Mouse (Mus musculus): ENCODE measurements around the gene Chchd10. TPM values are rescaled to one million over a fixed set of nuclear protein-coding genes. Genes with fewer than 3 reads are reported as not detected.
A peak's percentile ranks its signal among the peaks of the same experiment; 100 is the strongest.

Chchd10 gene
- total RNA-seq, 2 experiments from 2014 or later = 390 to 396 TPM

DNA sequence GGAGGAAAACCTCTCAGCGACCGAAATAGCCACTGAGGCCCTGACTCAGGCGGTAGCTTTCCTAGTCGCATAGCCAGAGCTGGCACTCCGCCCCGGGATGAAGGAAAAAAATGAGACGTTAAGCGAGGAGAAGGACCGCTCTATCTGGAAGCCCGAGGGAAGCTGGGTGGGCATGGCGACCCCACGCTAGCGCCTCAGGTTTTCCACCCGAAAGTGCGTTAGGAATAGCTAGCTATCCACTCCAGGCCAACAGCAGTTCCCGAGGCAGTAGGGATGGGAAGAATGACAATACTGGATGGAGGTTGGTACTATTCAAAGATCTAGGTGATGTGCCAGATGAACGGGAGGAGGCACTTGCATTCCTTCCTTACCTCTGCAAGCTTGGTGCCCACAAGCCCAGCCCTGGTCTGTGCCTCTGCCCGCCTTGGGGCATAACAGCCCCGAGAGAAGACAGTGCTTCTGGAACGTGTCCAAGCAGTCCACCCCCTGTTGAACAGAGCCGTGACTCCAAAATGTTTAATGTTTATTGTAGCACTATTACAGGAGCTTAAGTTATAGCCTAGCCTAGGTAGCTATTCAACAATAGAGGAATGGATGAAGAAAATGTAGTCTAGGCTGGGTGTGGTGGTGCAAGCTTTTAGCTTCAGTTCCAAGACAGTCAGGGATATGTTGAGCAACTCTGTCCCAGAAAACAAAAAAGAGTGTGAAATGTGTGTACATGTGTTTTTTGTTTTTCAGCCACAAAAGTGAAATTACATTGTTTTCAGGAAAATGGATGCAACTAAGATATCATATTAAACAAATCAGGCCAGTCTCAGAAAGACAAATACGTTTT, 11.0 kb upstream of the Chchd10 start:
- DNase-seq (ENCODE audit: low spot score in 2 of 2) = no peak

DNA sequence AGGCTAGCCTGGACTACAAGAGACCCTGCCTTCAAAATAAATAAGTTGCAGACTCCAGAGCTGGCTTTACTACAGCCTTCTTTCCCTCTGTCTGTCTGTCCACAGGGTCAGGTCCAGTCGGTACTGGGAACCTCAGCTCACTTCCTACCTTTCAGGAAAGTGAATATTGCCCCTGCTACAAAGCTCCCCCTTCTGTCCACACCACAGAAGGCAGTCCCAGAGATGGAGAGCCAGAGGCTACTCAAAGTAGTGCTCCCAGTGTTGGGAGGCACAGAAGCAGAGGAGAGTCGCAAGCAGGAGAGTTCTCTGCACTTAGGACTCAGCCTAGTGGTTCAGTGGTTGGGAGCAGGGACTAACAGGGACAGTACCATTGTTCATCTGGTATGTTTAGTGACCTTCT, 8.6 kb upstream of the Chchd10 start:
- DNase-seq (ENCODE audit: low spot score in 2 of 2) = no peak

DNA sequence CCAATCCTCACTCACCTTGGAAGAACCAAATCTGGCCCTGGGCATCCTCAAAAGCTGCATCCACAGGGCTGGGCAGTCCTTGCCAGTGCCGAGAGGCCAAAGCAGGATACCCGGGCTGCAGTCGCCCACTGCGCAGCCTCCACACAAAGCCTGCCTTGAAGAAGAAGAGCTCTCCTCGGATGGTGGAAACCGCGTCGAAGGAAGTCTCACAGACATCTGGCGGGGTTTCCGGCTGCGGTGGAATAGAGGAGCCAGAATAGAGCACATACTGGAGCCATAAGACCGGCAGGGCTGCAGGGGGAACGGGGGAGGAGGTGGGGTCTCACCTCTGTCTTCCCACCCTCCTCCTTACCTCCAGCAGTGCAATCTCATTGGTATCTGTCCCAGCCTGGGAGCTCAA, 6.5 kb upstream of the Chchd10 start:
- DNase-seq (ENCODE audit: low spot score in 2 of 2) = no peak

DNA sequence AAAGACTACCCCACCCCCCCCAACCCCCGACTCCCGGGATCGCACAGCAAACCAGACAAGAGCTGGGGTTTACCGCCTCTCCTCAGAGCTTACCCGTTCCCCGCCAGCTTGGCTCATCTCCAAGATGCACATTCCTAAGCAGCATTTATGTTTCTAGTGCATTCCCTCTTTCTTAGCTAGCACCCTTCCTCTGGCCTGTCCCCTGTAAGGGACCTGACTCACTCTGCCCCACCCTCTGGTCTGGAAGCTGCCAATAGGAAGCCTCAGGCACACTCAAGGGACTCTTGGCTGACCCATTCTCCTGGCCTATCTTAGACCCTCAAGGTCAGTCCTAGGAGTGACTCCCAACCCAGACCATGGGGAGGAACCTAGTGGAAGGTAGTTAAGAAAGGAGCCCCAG, 2.6 kb upstream of the Chchd10 start:
- DNase-seq (ENCODE audit: low spot score in 2 of 2) = no peak

- DNase-seq (ENCODE audit: low spot score in 2 of 2) = no peak
Measured at GRCm38 (mm10) chr10:75931311-75931710, 1.6 kb upstream of the Chchd10 start.

DNA sequence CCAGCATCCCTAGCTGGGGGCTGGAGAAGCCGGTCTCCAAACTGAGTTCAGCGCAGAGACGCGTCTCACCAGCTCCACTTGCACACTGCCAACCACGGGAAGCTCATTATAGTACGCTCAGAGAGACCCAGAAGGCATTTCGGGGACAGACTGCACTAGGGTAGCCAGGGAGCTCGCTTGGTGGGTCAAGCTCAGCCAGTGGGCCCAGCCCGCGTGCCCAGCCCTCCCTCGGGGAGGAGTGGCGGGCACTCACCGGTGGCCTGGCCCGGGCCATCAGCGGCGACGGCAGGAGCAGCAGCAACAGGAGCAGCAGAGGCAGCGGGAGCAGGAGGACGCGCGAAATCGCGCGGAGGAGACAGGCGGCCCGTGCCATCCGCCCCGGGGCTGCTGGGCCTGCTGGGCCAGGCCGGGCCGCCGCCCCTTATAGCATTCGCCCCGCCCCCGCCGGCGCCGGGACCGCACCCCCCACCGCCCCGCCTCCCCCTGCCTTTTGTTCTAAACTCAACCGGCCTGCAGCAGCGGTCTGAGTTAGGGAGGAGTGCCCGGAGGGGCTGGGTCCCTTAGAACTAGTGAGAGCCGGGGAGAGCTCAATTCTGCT, 750 bp upstream of the Chchd10 start:
- peak; percentile 38 to 54 for DNase-seq (ENCODE audit: low spot score in 2 of 2)

- no peak for DNase-seq (ENCODE audit: low spot score in 2 of 2)
Measured at GRCm38 (mm10) chr10:75934991-75935390, 2.1 kb downstream of the Chchd10 start.

- peak in 1 of 2 experiments; percentile 40 for DNase-seq (ENCODE audit: low spot score in 2 of 2)
Measured at GRCm38 (mm10) chr10:75935680-75936541, 3.0 kb downstream of the Chchd10 start, which contains the start of gene Mmp11. TSS of gene Mmp11 (minus strand) at chr10:75936496.

- DNase-seq (ENCODE audit: low spot score in 2 of 2) = no peak
Measured at GRCm38 (mm10) chr10:75936909-75937667, 4.2 kb downstream of the Chchd10 start.

DNA sequence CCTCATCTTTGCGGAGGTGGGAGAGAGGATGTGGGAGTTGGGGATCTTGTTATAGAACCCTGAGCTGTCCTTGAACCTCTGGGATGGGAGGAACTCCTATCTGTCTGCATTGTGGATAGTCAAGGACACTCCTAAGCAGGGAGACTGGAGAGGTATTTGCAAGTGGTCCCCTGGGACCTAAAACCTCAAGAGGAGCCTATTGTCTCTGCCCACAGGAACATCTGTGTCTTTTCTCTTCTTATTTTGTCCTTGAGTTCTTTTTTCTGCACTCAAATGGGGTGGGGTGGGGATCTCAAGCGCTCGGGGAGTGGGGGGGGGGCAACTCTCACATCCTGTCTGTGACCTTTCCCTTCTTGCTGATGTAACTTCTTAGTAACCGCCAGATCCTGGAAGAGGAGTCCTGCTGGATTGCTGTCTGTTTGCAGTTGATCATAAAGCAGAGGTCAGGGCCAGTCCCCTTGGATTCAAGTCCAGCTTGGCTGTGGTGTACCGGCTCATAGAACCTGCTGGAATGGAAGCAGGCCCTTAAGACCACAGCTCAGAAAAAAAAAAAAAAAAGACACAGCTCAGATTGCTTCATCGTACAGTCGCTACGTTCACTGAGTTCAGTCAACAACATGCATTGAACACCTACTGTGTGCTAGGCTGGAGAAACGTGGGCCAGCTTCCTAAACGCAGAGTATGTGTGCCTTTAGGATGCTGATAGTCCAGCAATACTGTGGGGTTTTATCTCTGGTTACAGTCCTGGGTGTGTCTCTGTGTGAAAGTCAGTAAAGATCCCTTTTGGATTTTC, 5.1 kb downstream of the Chchd10 start:
- no peak for DNase-seq (ENCODE audit: low spot score in 2 of 2)

GRCm38 (mm10) chr10:75939481-75940234, 6.7 kb downstream of the Chchd10 start:
- no peak for DNase-seq (ENCODE audit: low spot score in 2 of 2)

GRCm38 (mm10) chr10:75940520-75940919, 7.6 kb downstream of the Chchd10 start, which contains the start of gene Gm867:
TSS of gene Gm867 (minus strand) at chr10:75940672.
- DNase-seq (ENCODE audit: low spot score in 2 of 2) = peak in 1 of 2 experiments; percentile 5

DNA sequence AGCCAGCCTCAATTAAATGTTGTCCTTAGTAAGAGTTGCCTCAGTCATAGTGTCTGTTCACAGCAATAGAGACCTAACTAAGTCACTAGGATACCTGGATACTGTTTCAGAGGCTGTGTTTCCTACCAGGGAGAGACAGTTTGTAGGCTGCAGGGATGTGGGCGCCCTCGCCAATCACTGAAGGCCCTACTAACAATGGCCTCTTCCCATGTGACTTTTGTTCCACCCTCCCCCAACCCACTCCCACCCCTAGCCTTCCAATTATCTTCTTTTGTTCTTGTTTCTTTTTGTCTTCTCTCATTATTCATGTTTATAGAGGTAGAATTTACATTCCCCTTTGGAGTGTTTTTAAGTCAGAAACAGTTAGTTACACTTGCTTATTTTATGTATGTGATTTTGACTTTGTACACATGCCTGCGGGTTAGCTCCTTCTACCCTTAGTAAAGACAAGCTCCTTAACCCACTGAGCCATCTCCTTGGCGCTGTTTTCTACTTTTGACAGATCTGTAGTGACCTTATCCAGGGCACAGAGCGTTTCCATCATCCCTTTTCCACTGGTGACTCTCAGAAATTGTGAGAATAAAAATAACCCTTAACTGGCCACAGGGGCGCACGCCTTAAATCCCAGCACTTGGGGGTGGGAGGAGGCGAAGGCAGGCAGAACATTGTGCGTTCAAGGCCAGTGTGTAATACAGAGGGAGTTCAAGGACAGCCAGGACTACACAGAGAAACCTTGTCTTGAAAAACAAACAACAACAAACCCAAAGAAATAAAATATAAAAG, 8.3 kb downstream of the Chchd10 start:
- DNase-seq (ENCODE audit: low spot score in 2 of 2) = no peak

DNA sequence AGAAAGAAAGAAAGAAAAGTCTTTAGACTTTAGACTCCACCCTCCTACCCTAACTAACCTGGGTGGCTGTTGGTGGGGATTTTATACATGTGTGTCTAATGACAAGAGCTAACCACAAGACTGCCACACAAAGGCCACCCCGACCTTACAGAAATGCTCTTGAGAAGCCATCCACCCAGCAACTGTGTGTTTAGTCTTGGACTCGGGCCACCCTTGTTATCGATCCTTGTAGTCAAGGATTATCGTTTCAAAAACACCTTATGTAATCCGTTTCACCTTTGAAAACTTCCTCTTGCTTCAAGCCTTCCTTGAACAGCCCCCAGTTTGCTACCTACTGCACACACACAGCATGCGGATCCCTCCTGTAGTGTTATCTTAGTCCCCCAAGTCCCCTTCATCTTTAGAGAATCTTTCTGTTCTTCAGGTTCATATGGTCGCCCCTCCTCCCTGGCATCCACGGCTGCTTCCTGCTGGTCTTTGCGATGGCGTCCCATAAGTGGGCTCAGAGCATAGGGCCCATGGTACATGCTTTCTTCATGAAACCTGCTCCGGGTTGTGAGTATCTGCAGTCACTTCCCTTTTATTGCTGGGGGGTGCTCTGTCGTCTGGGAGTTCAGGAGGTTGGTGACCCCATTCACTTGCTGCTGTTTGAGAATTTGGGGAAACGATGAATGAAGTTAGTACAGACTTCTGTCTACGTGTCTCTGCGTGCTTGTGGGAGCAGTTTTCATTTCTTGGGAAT, 10.0 kb downstream of the Chchd10 start, which contains the start of gene Vpreb3:
TSS of gene Vpreb3 (plus strand) at position 322 of the 742 bp plus-strand sequence.
- DNase-seq (ENCODE audit: low spot score in 2 of 2) = peak in 1 of 2 experiments; percentile 4

DNA sequence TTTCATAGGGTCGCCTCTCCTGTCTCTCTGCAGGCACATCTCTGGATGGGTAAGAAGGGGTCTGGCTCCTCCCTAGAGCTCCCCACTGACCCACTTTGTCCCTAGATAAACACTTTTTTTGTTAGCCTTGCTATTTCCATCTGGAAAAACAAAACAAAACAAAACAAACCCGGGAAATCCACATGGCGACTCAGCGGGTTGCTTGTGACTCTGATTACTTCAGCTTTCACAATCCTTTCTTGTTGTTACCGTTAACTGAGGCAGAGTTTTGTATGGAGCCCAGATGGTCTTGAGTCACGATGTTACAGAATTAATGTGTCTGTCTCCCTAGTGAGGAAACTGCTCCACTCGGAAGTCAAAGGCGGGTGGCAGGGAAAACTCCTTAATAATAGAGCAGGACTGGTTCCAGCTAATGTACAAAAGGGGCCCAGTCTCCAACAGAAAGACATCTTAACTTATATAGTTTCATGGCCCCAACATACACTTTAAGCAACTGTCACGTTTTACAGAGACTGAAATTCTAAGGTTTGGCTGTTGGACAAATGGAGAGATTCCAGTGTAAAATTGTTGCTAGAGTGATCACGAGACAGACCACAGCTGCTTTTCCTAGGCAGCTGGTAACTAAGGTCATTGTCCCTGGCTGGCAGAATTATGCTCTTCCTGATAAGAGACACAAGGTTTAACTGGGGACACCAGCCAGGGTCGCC, 11.3 kb downstream of the Chchd10 start:
- peak in 1 of 2 experiments; percentile 14 for DNase-seq (ENCODE audit: low spot score in 2 of 2)

- DNase-seq (ENCODE audit: low spot score in 2 of 2) = peak in 1 of 2 experiments; percentile 7
Measured at GRCm38 (mm10) chr10:75945213-75945612, 12.3 kb downstream of the Chchd10 start.

- peak in 1 of 2 experiments; percentile 5 for DNase-seq (ENCODE audit: low spot score in 2 of 2)
Measured at GRCm38 (mm10) chr10:75945896-75946295, 13.0 kb downstream of the Chchd10 start.

All from gastrocnemius, postnatal 4 days (tissue).